Mouse (Mus musculus) ES-Bruce4 (cell line): Measurements from ENCODE around the gene Gm960. TPM values are rescaled to one million over a fixed set of nuclear protein-coding genes. Genes with fewer than 3 reads are reported as not detected.

Experiments used
- H3K27ac ChIP-seq: 2 replicates; pipeline ENCODE4 v1.5.1; 2012; ENCODE audit warnings: low read length, inconsistent platforms; ENCODE audit not compliant: insufficient read depth
- H3K27me3 ChIP-seq: 2 replicates; pipeline ENCODE4 v1.6.1; 2012; ENCODE audit warnings: mild to moderate bottlenecking, low read length, inconsistent platforms; ENCODE audit not compliant: control insufficient read depth, poor library complexity, insufficient read depth, severe bottlenecking
- H3K36me3 ChIP-seq: 2 replicates; pipeline ENCODE4 v1.6.1; 2012; ENCODE audit warnings: inconsistent platforms, mild to moderate bottlenecking, low read length, moderate library complexity; ENCODE audit not compliant: control insufficient read depth, poor library complexity, insufficient read depth, severe bottlenecking
- H3K4me1 ChIP-seq: one replicate; pipeline ENCODE4 v1.8.1; 2011; ENCODE audit warnings: low read length; ENCODE audit not compliant: control insufficient read depth, insufficient read depth
- H3K4me3 ChIP-seq: 2 replicates; pipeline ENCODE4 v1.5.1; 2011; ENCODE audit warnings: low read depth, mild to moderate bottlenecking, low read length
- H3K9ac ChIP-seq: 2 replicates; pipeline ENCODE4 v1.6.1; 2012; ENCODE audit warnings: low read depth, mild to moderate bottlenecking, inconsistent platforms; ENCODE audit not compliant: poor library complexity, severe bottlenecking
- H3K9me3 ChIP-seq: replicated peaks from 2 replicates; pipeline ENCODE4 v1.6.1; 2012; ENCODE audit warnings: mild to moderate bottlenecking, low read length, inconsistent platforms; ENCODE audit not compliant: control insufficient read depth, poor library complexity, insufficient read depth, severe bottlenecking
- CTCF ChIP-seq: IDR thresholded peaks from one replicate; pipeline ENCODE4 v1.8.1; 2011; ENCODE audit warnings: low read depth, low read length
- EP300 ChIP-seq: IDR thresholded peaks from 2 replicates; pipeline ENCODE4 v1.6.1; 2011; ENCODE audit warnings: low read depth, low read length; ENCODE audit not compliant: insufficient read depth
- POLR2A ChIP-seq: IDR thresholded peaks from one replicate; pipeline ENCODE4 v1.8.1; 2011; ENCODE audit warnings: low read length; ENCODE audit not compliant: insufficient read depth
- polyA plus RNA-seq: library from polyadenylated mRNA; stranded (reverse); fragments of >200 nt; gene quantifications from 2 replicates; pipeline ENCODE4 v1.2.4, GENCODE M21; 2011; ENCODE audit warnings: low read depth; ENCODE audit not compliant: missing spikeins, insufficient read depth, insufficient read length

The Gm960 gene
- polyA plus RNA-seq, 1 experiment: 0.87 TPM

- peaks cover 3% of the 10 kb centered on the region; the same call in 1 of the 2 replicates for H3K27me3 ChIP-seq
- H3K4me3 ChIP-seq: peak overlapping the region; percentile 62
- H3K9me3 ChIP-seq: no peaks in the 10 kb centered on the region
- no peak overlapping the region for H3K27ac ChIP-seq
- H3K4me1 ChIP-seq: no peaks in the 10 kb centered on the region
- 0 out of 2 replicates have a peak, but pooled peaks have one; percentile 49 for TF ChIP-seq EP300
- no peak for TF ChIP-seq POLR2A
- TF ChIP-seq CTCF: no peak
- H3K36me3 ChIP-seq: no peaks in the 10 kb centered on the region
- peak overlapping the region; percentile 65 for H3K9ac ChIP-seq
Measured at GRCm38 (mm10) chr19:4711601-4712155, 13.2 kb upstream of the Gm960 start.

GRCm38 (mm10) chr19:4711098-4711600, 12.7 kb upstream of the Gm960 start, which contains the start of gene Sptbn2:
Gene Sptbn2 (plus strand): TSS chr19:4711167.
- no peaks in the 10 kb centered on the region for H3K36me3 ChIP-seq
- peak within 1 kb of the TSS; percentile 62 for H3K4me3 ChIP-seq
- no peaks in the 10 kb centered on the region for H3K9me3 ChIP-seq
- H3K27me3 ChIP-seq: peaks cover 3% of the 10 kb centered on the region; the same call in 1 of the 2 replicates
- H3K4me1 ChIP-seq: no peaks in the 10 kb centered on the region
- H3K9ac ChIP-seq: peak within 1 kb of the TSS; percentile 65
- no peak for TF ChIP-seq POLR2A
- no peak for TF ChIP-seq EP300
- no peak for TF ChIP-seq CTCF
- H3K27ac ChIP-seq: no peak within 1 kb of the TSS

GRCm38 (mm10) chr19:4708765-4709164, 10.3 kb upstream of the Gm960 start:
- peaks cover 3% of the 10 kb centered on the region; the same call in 1 of the 2 replicates for H3K27me3 ChIP-seq
- no peaks in the 10 kb centered on the region for H3K9me3 ChIP-seq
- TF ChIP-seq EP300: no peak
- no peak for TF ChIP-seq POLR2A
- no peak for TF ChIP-seq CTCF
- no peaks in the 10 kb centered on the region for H3K36me3 ChIP-seq
- peak overlapping the region; percentile 17; the same call in 1 of the 2 replicates for H3K4me3 ChIP-seq
- H3K4me1 ChIP-seq: no peaks in the 10 kb centered on the region
- no peak overlapping the region for H3K9ac ChIP-seq
- H3K27ac ChIP-seq: no peak overlapping the region

GRCm38 (mm10) chr19:4701221-4701620, 2.8 kb upstream of the Gm960 start:
- TF ChIP-seq POLR2A (no peak), CTCF (no peak), EP300 (no peak)
- Histone ChIP-seq H3K4me1 (no peaks in the 10 kb centered on the region), H3K9ac (no peak overlapping the region), H3K27ac (no peak overlapping the region), H3K4me3 (no peak overlapping the region), H3K27me3 (peaks cover 2% of the 10 kb centered on the region), H3K36me3 (no peaks in the 10 kb centered on the region), H3K9me3 (no peaks in the 10 kb centered on the region)

- no peak for TF ChIP-seq EP300
- no peak for TF ChIP-seq POLR2A
- no peak for TF ChIP-seq CTCF
- H3K9ac ChIP-seq: no peak overlapping the region
- no peaks in the 10 kb centered on the region for H3K36me3 ChIP-seq
- no peak overlapping the region for H3K27ac ChIP-seq
- no peak overlapping the region for H3K4me3 ChIP-seq
- no peaks in the 10 kb centered on the region for H3K9me3 ChIP-seq
- peaks cover 2% of the 10 kb centered on the region for H3K27me3 ChIP-seq
- no peaks in the 10 kb centered on the region for H3K4me1 ChIP-seq
Measured at GRCm38 (mm10) chr19:4700656-4701055, 2.2 kb upstream of the Gm960 start.

- no peak overlapping the region for H3K27ac ChIP-seq
- no peaks in the 10 kb centered on the region for H3K4me1 ChIP-seq
- no peaks in the 10 kb centered on the region for H3K9me3 ChIP-seq
- no peaks in the 10 kb centered on the region for H3K36me3 ChIP-seq
- H3K27me3 ChIP-seq: peaks cover 2% of the 10 kb centered on the region
- TF ChIP-seq CTCF (no peak), POLR2A (no peak), EP300 (no peak)
- no peak overlapping the region for H3K4me3 ChIP-seq
- H3K9ac ChIP-seq: no peak overlapping the region
Measured at GRCm38 (mm10) chr19:4699821-4700220, 1.4 kb upstream of the Gm960 start.
